ENCODE assay signal across 15 mouse cellular contexts in the genomic region with DNA sequence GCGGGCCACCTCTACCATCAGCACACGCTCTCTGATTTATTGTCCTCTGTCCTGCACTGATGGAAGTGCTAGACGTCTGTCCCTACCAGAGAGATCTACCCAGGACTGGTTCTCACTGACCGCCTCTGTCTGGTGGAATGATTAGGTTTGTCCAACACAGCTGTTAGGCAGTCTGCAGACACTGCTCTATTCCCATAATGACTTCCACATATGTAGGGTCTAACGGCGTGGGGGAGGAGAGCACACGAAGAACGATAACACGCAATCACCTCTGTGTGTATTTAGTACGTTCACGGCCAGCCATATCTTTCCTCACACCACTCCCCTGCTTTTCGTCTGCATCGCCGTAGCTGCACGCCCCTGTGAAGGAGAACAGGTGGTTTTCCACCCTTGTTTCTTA.
DNase-seq lines count a peak whose midpoint lies in the region; ATAC-seq and TF ChIP-seq lines count a peak whose summit lies in the region.
"Had no signal": no experiment of that assay in that cellular context is flagged by ENCODE, and none has a peak within 500 bp of the region (broad histone marks: within the 10 kb centered on the region; RNA-seq: fewer than 3 reads in every experiment).

No protein-coding gene starts in this region.

- H3K27me3 ChIP-seq in liver, embryonic 13.5 days, result no peaks in the 10 kb centered on the region
- no peaks in the 10 kb centered on the region for H3K27me3 ChIP-seq in intestine, postnatal 0 days (replicated peaks; ENCODE audit: control insufficient read depth, insufficient read depth, low read length)
- no peaks in the 10 kb centered on the region for H3K27me3 ChIP-seq in stomach, embryonic 15.5 days (replicated peaks)
- H3K27me3 ChIP-seq: embryonic facial prominence, embryonic 12.5 days had no signal

- intact Hi-C loops in gastrocnemius, adult 2 months (cut with DNase I), result loop anchor here (5.0 to 10.0 kb wide), 2 partner anchors 92 to 920 kb away; no protein-coding TSS in a partner anchor
- intact Hi-C loops in gastrocnemius, postnatal 36 days (cut with DNase I), result loop anchor here (5.0 to 10.0 kb wide), 3 partner anchors 123 to 930 kb away; partner anchors contain the start of genes Ifng and Mdm1

- 0 out of 2 replicates have a peak overlapping the region, but pooled peaks have one; percentile 0 for H3K27ac ChIP-seq in gastrocnemius, adult 2 months
- no peak overlapping the region for H3K27ac ChIP-seq in liver, embryonic 13.5 days
- H3K27ac ChIP-seq in intestine, postnatal 0 days (ENCODE audit: low read depth, low read length), result no peak overlapping the region
- H3K27ac ChIP-seq in stomach, embryonic 15.5 days, result peak overlapping the region; percentile 38
- H3K27ac ChIP-seq: embryonic facial prominence, embryonic 12.5 days; hindbrain, embryonic 10.5 days; lung, embryonic 15.5 days had no signal

- no peak for ATAC-seq in liver, embryonic 13.5 days (ENCODE audit: low read depth)
- ATAC-seq in intestine, postnatal 0 days, result peak; percentile 36; the same call in 1 of the 2 replicates
- peak; percentile 77 for ATAC-seq in stomach, embryonic 15.5 days (ENCODE audit: insufficient read depth, low FRiP score, low read depth)

- WGBS in liver, embryonic 13.5 days (ENCODE audit: insufficient replicate concordance), result 71% methylated on average over 15 of the region's 15 CpGs
- WGBS in intestine, postnatal 0 days, result 28% methylated on average over 15 of the region's 15 CpGs
- 44% methylated on average over 15 of the region's 15 CpGs for WGBS in stomach, embryonic 15.5 days

- peaks cover 9% of the 10 kb centered on the region for H3K4me1 ChIP-seq in liver, embryonic 13.5 days (replicated peaks)
- peaks cover 8% of the 10 kb centered on the region; the same call in 1 of the 2 replicates for H3K4me1 ChIP-seq in intestine, postnatal 0 days (replicated peaks; ENCODE audit: control insufficient read depth, insufficient read depth, low read length)
- peaks cover 16% of the 10 kb centered on the region; the same call in 1 of the 2 replicates for H3K4me1 ChIP-seq in stomach, embryonic 15.5 days

- H3K4me3 ChIP-seq in gastrocnemius, adult 2 months, result peak overlapping the region; percentile 57
- no peak overlapping the region for H3K4me3 ChIP-seq in liver, embryonic 13.5 days (replicated peaks)
- no peak overlapping the region for H3K4me3 ChIP-seq in intestine, postnatal 0 days (ENCODE audit: low read depth, low read length)
- peak overlapping the region; percentile 14 for H3K4me3 ChIP-seq in stomach, embryonic 15.5 days (replicated peaks)
- H3K4me3 ChIP-seq: embryonic facial prominence, embryonic 12.5 days; hindbrain, embryonic 10.5 days; lung, embryonic 15.5 days had no signal

- no peak for DNase-seq in gastrocnemius, adult 2 months
- no peak for DNase-seq in gastrocnemius, postnatal 36 days
- DNase-seq in liver, embryonic 13.5 days, result no peak
- no peak for DNase-seq in liver
- no peak for DNase-seq in Muller cell, postnatal 12 days (ENCODE audit: inconsistent ontology term)
- no peak for DNase-seq in spleen, adult 18-20 months
- DNase-seq: adrenal gland, adult 2 months; cerebellum, postnatal 10 days; kidney, adult 11 months; thymus, postnatal 14 days had no signal

- H3K9ac ChIP-seq in liver, embryonic 13.5 days, result no peak overlapping the region
- no peak overlapping the region for H3K9ac ChIP-seq in intestine, postnatal 0 days (ENCODE audit: low read depth, low read length)
- H3K9ac ChIP-seq in stomach, embryonic 15.5 days, result no peak overlapping the region
- H3K9ac ChIP-seq: embryonic facial prominence, embryonic 12.5 days; lung, embryonic 15.5 days had no signal

- 0 out of 2 replicates have a peak overlapping the region, but pooled peaks have one; percentile 14 for H3K4me2 ChIP-seq in liver, embryonic 13.5 days
- peak overlapping the region; percentile 49 for H3K4me2 ChIP-seq in intestine, postnatal 0 days (replicated peaks; ENCODE audit: low read depth)
- H3K4me2 ChIP-seq in stomach, embryonic 15.5 days, result peak overlapping the region; percentile 32
- H3K4me2 ChIP-seq: embryonic facial prominence, embryonic 12.5 days had no signal

- no peak for TF ChIP-seq CTCF in gastrocnemius, adult 2 months (IDR thresholded peaks at IDR 0.05)
- TF ChIP-seq CTCF in intestine, postnatal 0 days (IDR thresholded peaks at IDR 0.05; ENCODE audit: low read depth), result no peak

- no peaks in the 10 kb centered on the region for H3K9me3 ChIP-seq in liver, embryonic 13.5 days (replicated peaks)
- H3K9me3 ChIP-seq in intestine, postnatal 0 days (ENCODE audit: control insufficient read depth), result no peaks in the 10 kb centered on the region
- no peaks in the 10 kb centered on the region for H3K9me3 ChIP-seq in stomach, embryonic 15.5 days
- H3K9me3 ChIP-seq: embryonic facial prominence, embryonic 12.5 days; lung, embryonic 15.5 days had no signal

- no peaks in the 10 kb centered on the region for H3K36me3 ChIP-seq in liver, embryonic 13.5 days
- H3K36me3 ChIP-seq in intestine, postnatal 0 days (ENCODE audit: control insufficient read depth, insufficient read depth), result no peaks in the 10 kb centered on the region
- H3K36me3 ChIP-seq in stomach, embryonic 15.5 days, result no peaks in the 10 kb centered on the region
- H3K36me3 ChIP-seq: embryonic facial prominence, embryonic 12.5 days; hindbrain, embryonic 10.5 days; lung, embryonic 15.5 days had no signal

Comparison
In these comparisons a context has a peak if more than half of its experiments do, and no peak if none do; other contexts are left out.
1. H3K27ac ChIP-seq: peak in gastrocnemius, adult 2 months (single experiment) and stomach, embryonic 15.5 days (single experiment); none in liver, embryonic 13.5 days (single experiment) and intestine, postnatal 0 days (single experiment).
2. H3K4me3 ChIP-seq: peak in gastrocnemius, adult 2 months (single experiment) and stomach, embryonic 15.5 days (single experiment); none in liver, embryonic 13.5 days (single experiment) and intestine, postnatal 0 days (single experiment).
3. Peak in every context shown above with its lines, with median percentiles within 50 percentile points of each other: H3K4me2 ChIP-seq.